Mouse (Mus musculus): ENCODE measurements at regions not wholly inside any gene's neighbourhood (a gene's known extent, or its start where the extent isn't known, plus 50 kb on each side); places are given as distances from the start of the nearest gene placed in this dataset.

DNA sequence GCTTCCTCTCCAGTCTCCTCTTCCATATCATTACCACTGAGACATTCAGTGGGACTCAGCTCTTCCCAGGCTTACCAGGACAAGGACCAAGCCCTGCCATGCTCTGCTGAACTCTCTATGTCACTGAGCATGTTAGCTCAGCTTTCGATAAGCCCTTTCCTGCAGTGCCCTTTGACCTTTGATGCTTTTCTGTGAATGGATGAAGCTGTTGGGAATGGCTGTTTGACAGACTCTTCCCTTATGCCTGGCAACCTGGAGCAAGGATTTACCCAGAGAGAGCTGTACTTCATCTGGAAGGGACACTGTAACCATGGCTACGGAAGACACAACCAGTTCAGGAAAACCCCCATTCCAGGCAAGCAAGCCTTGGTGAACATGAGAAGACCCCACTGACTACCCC, 172.8 kb downstream of the Shq1 start:
- H3K79me2 ChIP-seq (ENCODE audit: control insufficient read depth, insufficient read depth, low read length, poor library complexity) = no peaks in the 10 kb centered on the region
- no peak overlapping the region for H3K27ac ChIP-seq (ENCODE audit: control insufficient read depth, low read depth, low read length)
- no peaks in the 10 kb centered on the region for H3K36me3 ChIP-seq (ENCODE audit: control insufficient read depth in 1 of 2, insufficient read depth in 2 of 2, low read length in 2 of 2)
- no peak overlapping the region for H3K9ac ChIP-seq (ENCODE audit: control insufficient read depth, low read depth, low read length, poor library complexity, severe bottlenecking)
- no peak for TF ChIP-seq NELFE (IDR thresholded peaks at IDR 0.05; ENCODE audit: low read depth, low read length)
- no peak for TF ChIP-seq ZKSCAN1 (IDR thresholded peaks at IDR 0.05; ENCODE audit: low read depth, low read length)
- TF ChIP-seq ELF1 (IDR thresholded peaks at IDR 0.05; ENCODE audit: low read depth, low read length) = no peak
- no peak for TF ChIP-seq USF1 (IDR thresholded peaks at IDR 0.05; ENCODE audit: low read depth, low read length)
- TF ChIP-seq EP300 (IDR thresholded peaks at IDR 0.05; ENCODE audit: low read depth in 1 of 2, low read length in 2 of 2) = no peak
- no peak for TF ChIP-seq UBTF (IDR thresholded peaks at IDR 0.05; ENCODE audit: borderline replicate concordance, insufficient read depth, low read depth, low read length)
- TF ChIP-seq MAZ (IDR thresholded peaks at IDR 0.05; ENCODE audit: low read depth, low read length) = no peak
- TF ChIP-seq TBP (IDR thresholded peaks at IDR 0.05; ENCODE audit: low read depth, low read length) = no peak
- no peak for TF ChIP-seq CHD1 (IDR thresholded peaks at IDR 0.05; ENCODE audit: low read depth, low read length)
- no peak for TF ChIP-seq USF2 (IDR thresholded peaks at IDR 0.05; ENCODE audit: borderline replicate concordance in 1 of 2, insufficient read depth in 1 of 2, low read depth in 1 of 2, low read length in 2 of 2)
- no peak for TF ChIP-seq CHD2 (IDR thresholded peaks at IDR 0.05; ENCODE audit: low read length)
- TF ChIP-seq MAX (IDR thresholded peaks at IDR 0.05; ENCODE audit: low read length) = no peak
- TF ChIP-seq ZMIZ1 (IDR thresholded peaks at IDR 0.05; ENCODE audit: low read depth, low read length) = no peak
- TF ChIP-seq TAL1 (IDR thresholded peaks at IDR 0.05; ENCODE audit: low read length) = no peak
- TF ChIP-seq KAT2A (conservative IDR thresholded peaks at IDR 0.05; ENCODE audit: low read depth, low read length) = no peak
- H3K4me3 ChIP-seq (ENCODE audit: control insufficient read depth in 1 of 2, insufficient read depth in 1 of 2, low read depth in 2 of 2, low read length in 2 of 2) = no peak overlapping the region
- DNase-seq (ENCODE audit: low read depth, low spot score) = no peak
- H3K4me1 ChIP-seq (ENCODE audit: control insufficient read depth in 1 of 2, insufficient read depth in 2 of 2, low read length in 2 of 2) = no peaks in the 10 kb centered on the region
- no peaks in the 10 kb centered on the region for H3K27me3 ChIP-seq (ENCODE audit: control insufficient read depth in 1 of 2, insufficient read depth in 2 of 2, low read length in 2 of 2)
- H3K9me3 ChIP-seq (replicated peaks; ENCODE audit: insufficient read depth, low read length) = no peaks in the 10 kb centered on the region

GRCm38 (mm10) chr6:100496135-100496534, 174.8 kb downstream of the Shq1 start:
- Histone ChIP-seq H3K9me3 (replicated peaks; ENCODE audit: insufficient read depth, low read length) (no peaks in the 10 kb centered on the region), H3K9ac (ENCODE audit: control insufficient read depth, low read depth, low read length, poor library complexity, severe bottlenecking) (no peak overlapping the region), H3K27ac (ENCODE audit: control insufficient read depth, low read depth, low read length) (no peak overlapping the region), H3K4me3 (ENCODE audit: control insufficient read depth in 1 of 2, insufficient read depth in 1 of 2, low read depth in 2 of 2, low read length in 2 of 2) (no peak overlapping the region), H3K27me3 (ENCODE audit: control insufficient read depth in 1 of 2, insufficient read depth in 2 of 2, low read length in 2 of 2) (no peaks in the 10 kb centered on the region), H3K79me2 (ENCODE audit: control insufficient read depth, insufficient read depth, low read length, poor library complexity) (no peaks in the 10 kb centered on the region), H3K36me3 (ENCODE audit: control insufficient read depth in 1 of 2, insufficient read depth in 2 of 2, low read length in 2 of 2) (no peaks in the 10 kb centered on the region), H3K4me1 (ENCODE audit: control insufficient read depth in 1 of 2, insufficient read depth in 2 of 2, low read length in 2 of 2) (peaks cover 0 to 9% of the 10 kb centered on the region in 2 experiments; a peak in 2 of 4 replicates)
- TF ChIP-seq CHD1 (IDR thresholded peaks at IDR 0.05; ENCODE audit: low read depth, low read length) (no peak), ZNF384 (IDR thresholded peaks at IDR 0.05; ENCODE audit: low read depth, low read length) (no peak), MAX (IDR thresholded peaks at IDR 0.05; ENCODE audit: low read length) (no peak), TAL1 (IDR thresholded peaks at IDR 0.05; ENCODE audit: low read length) (no peak)
- no peak for DNase-seq (ENCODE audit: low read depth, low spot score)

Data from MEL (cell line).